Mouse (Mus musculus): ENCODE measurements at regions not wholly inside any gene's neighbourhood (a gene's known extent, or its start where the extent isn't known, plus 50 kb on each side); places are given as distances from the start of the nearest gene placed in this dataset.
"Not testable (repeated sequence)": the region's sequence is repeated elsewhere in the genome, so short reads cannot be mapped to it uniquely, and the experiment has no call there.

DNA sequence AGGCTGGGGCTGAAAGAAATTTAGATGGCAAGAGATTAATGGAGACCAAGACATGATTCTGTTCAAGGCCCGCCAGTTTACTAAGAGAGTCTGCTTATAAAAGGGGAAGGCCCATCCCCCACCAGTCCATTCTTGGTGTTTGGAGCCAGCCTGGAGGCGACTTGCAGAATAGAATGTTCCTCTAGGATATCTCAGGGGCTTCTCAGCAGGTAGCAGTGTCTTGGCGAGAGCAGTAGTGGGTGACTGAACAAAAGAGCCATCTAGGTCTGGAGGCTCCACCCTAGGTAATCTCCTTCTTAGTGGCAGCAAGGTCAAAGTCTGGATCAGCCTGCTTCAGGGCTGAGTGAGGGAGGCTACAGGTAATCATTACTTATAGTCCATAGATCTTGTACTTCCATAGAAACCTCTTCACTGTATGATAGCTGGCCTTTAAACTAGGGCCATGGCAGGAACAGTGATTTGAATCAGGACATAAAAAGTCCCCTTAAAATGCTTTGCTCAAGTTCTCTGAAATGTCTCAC lies 166.0 kb upstream of the Gm5538 start:
- not testable (repeated sequence) for DNase-seq

- no peak for DNase-seq
Observed at GRCm38 (mm10) chr3:59542621-59543020, 187.0 kb upstream of the Gm5538 start.

- not testable (repeated sequence) for DNase-seq
Observed at GRCm38 (mm10) chr3:59540547-59540946, 189.0 kb upstream of the Gm5538 start.

- DNase-seq = not testable (repeated sequence)
Observed at GRCm38 (mm10) chr3:59539893-59540292, 189.7 kb upstream of the Gm5538 start.

- DNase-seq = no peak
Observed at GRCm38 (mm10) chr3:59531311-59531834, 187.2 kb upstream of the Igsf10 start.

DNA sequence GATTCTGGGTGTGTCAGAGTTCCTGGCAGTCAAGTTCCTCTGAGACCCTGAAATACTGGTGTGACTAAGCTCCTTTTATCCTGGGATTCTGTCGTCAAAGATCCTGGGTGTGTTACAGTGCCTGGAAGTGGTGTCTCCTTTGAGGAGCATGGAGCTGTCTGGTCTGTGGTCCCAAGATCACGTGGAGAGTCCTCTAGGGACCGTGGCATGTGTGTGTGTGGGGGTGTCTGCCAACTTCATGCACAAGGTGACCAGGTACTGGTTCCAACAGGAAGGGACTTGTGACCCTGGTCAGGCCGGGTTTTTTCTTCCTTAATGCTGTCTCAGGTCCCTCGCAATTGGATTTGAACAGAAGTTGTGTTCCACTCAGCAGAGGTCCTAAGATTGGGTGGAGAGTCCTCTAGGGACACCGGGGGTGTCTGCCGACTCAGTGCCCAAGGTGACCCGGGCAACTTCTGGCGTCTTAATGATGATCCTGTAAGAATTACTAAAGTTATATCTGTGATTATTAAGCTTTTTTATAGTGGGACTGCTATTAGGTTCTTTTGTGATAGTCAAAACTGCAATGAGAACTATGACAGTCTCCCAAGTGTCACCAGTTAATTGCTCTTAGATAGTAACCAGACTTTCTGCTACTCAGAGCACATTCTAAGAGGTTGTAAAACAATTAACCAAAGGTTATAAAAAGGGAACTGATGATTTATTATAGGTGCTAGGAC lies 186.6 kb upstream of the Igsf10 start:
- DNase-seq = no peak

DNA sequence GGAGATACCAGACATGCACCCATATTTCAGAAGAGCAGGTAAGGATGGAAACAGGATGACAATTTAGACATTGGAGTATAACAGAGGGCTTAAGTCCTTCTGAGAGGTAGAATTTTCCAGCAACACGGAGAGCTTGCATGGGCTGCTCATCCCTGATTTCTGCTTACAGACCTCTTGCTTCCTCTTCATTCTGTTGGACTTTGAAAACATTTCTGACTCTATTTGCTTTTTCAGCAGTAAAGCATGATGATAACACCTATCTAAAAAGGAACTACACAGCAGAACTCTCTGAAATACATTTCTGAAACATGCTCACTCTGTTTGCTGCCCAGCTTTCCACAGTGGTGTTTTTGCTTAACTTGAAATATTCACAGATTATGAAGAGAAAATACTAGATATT lies 176.6 kb upstream of the Igsf10 start:
- no peak for DNase-seq

DNA sequence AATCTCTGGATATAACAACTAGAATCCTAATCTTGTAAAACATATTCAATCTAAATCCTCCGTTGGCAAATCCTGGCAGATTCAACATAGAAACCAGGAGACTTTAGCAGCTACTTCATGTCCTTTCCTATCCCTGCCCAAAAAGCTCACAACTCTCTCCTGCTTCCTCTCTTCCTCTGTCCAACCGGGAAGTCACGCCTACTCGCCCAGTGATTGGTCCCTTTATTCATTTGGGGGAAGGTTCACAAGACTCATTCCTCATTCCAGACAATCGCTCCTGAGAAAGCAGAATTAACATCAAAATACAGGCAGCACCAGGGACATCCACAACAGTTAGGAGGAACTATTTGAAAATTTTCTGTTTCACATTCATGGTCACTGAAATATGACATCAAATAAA lies 133.9 kb upstream of the Igsf10 start:
- peak; percentile 13 for DNase-seq

DNA sequence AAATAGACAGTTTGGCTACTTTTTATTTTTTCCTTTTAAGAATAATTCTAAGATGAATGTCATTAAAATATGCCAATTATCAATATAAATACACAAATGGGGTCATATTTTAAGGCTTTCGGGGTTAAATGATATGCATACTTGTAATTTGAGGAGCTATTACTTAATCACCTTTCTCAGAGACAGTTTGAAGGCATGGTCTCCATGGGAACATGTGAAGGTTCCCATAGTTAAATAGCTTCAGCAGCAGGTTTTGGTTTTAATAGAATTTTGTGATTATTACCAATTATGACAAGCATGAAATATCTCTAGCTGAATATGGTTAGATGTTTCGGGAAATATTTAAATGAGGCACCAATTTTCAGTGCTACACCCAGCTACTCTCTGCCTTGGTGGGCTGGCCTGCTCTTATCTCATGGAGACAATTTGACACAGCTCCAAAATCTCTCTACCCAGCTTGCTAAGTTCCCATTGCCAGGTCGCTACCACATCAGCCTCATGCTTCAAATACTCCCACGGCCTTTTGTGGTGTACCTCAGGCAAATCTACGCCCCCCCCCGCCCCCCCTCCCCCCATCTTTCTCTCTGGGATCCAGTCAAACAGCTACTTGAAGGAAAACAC lies 133.4 kb upstream of the Igsf10 start:
- DNase-seq = no peak

GRCm38 (mm10) chr3:59468956-59469355 lies 124.8 kb upstream of the Igsf10 start:
- DNase-seq = no peak

GRCm38 (mm10) chr3:59462341-59463158 lies 118.4 kb upstream of the Igsf10 start:
- no peak for DNase-seq

- no peak for DNase-seq
Observed at GRCm38 (mm10) chr3:59456938-59457337, 112.7 kb upstream of the Igsf10 start.

GRCm38 (mm10) chr3:59451084-59451483 lies 106.9 kb upstream of the Igsf10 start:
- DNase-seq = no peak

- DNase-seq = no peak
Observed at GRCm38 (mm10) chr3:59423621-59424020, 79.4 kb upstream of the Igsf10 start.

DNA sequence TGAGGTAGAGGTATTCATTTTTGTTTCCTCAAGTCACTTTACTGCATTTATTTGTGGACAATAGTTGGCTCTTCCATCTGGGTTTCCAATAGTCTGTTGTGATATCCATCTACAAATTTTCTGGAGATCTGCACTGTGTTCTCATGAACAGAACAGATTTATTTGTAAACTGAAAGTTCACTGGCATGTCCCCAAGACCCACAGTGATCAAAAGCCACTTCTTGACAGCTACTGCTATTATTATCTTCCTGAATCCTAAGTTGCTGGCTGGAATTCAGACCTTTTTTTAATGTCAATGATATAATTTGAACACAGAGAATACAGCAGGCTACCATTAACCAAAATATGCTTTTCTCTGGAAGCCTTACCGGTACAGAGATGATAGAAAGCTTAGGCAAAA lies 64.9 kb upstream of the Igsf10 start:
- peak; percentile 33 for DNase-seq

GRCm38 (mm10) chr3:59406035-59406434 lies 61.8 kb upstream of the Igsf10 start:
- no peak for DNase-seq

DNA sequence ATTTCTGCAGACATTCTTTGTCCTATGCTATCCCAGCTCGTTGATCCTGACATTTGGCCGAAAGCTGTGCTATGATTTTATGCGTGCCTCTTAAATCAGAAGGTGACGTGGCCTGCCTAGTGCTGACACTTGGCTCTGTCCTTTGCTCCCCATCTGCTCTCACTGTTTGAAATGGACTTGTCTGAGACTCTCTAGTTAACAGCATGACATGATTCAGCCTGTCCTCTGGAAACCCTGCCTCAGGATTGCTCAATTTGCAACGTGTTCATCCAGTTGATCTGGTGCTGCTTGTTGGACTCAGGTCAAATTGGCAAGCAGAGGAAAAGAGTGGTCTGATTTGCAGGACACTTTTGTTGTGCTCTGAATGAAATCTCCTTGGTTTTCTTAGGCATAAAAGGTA lies 57.7 kb upstream of the Igsf10 start:
- DNase-seq = peak; percentile 64

DNA sequence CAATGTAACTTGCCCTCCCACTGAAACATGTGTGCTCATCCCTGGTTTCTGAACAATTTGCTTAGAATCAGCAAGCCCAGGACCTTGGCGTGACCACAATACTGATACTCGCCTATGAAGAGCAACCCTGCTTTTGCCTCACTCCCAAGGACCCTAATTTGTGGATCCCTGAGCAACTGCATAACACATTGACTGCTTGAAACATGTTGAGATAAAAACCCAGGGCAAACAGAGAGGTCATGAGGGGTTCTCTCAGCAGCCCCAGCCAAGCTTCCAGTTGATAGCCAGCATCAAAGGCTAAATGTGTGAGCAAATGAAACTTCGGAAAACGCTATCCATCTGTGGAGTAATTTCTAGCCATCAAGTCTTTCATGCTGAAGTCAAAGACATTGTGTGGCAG lies 57.2 kb upstream of the Igsf10 start:
- no peak for DNase-seq
